Mouse (Mus musculus) heart, postnatal 10 days (tissue): Measurements from ENCODE around the gene Zdhhc8. TPM values are rescaled to one million over a fixed set of nuclear protein-coding genes. Genes with fewer than 3 reads are reported as not detected.

Source experiments
- microRNA-seq, 2 experiments: library from miRNA; unstranded; fragments of <30 nt; microRNA quantifications; one replicate each; pipeline ENCODE4 v1.2.0; 2022
- total RNA-seq, 2 experiments: library from RNA; stranded (reverse); gene quantifications; 2 replicates each; pipeline ENCODE4 v1.2.3; 2021

Zdhhc8 gene
- total RNA-seq, 2 experiments from 2014 or later, result 33.2 to 35.7 TPM

Small RNA genes within 50 kb of the gene (microRNA-seq; reads per million reads assigned to microRNA genes)
- 0 to 0.35 reads per million in 2 experiments for gene Gm24572
- 318 to 335 reads per million in 2 experiments for gene Mir1306

Other genes with a start within 250 kb of the Zdhhc8 start
- 10 to 100 TPM; 42.8 to 47.4 TPM for gene Dgcr6, start 182.3 kb downstream of the Zdhhc8 start, total RNA-seq
- 10 to 100 TPM in 1 of 2 experiments, 1 to 10 TPM in 1; 6.4 to 11.4 TPM for gene Prodh, start 144.9 kb downstream of the Zdhhc8 start, total RNA-seq
- 1 to 10 TPM; 7.7 to 7.9 TPM for gene Rtn4r, start 107.5 kb downstream of the Zdhhc8 start, total RNA-seq
- gene Ccdc188, start 17.3 kb downstream of the Zdhhc8 start, total RNA-seq, result not detected
- 10 to 100 TPM; 24.1 to 30.6 TPM for gene Trmt2a, start 13.5 kb upstream of the Zdhhc8 start, total RNA-seq
- gene Ranbp1, start 13.6 kb upstream of the Zdhhc8 start, total RNA-seq, result 10 to 100 TPM; 79.1 to 82.9 TPM
- not detected for gene Gm49776, start 23.2 kb upstream of the Zdhhc8 start, total RNA-seq
- 10 to 100 TPM; 26.0 to 27.2 TPM for gene Dgcr8, start 54.1 kb upstream of the Zdhhc8 start, total RNA-seq
- 10 to 100 TPM; 62.7 to 65.3 TPM for gene Tango2, start 113.0 kb upstream of the Zdhhc8 start, total RNA-seq
- gene Arvcf, start 113.0 kb upstream of the Zdhhc8 start, total RNA-seq, result 10 to 100 TPM; 25.0 to 33.6 TPM
- gene Txnrd2, start 191.2 kb upstream of the Zdhhc8 start, total RNA-seq, result 10 to 100 TPM; 30.0 to 32.0 TPM
- gene Comt, start 191.7 kb upstream of the Zdhhc8 start, total RNA-seq, result 100 to 1,000 TPM; 133 to 156 TPM